In genomic region chr7:18828592-18828991, GRCm38 (mm10) we compare ENCODE assay signal across 12 mouse cellular contexts. TPM values are rescaled to one million over a fixed set of nuclear protein-coding genes. Genes with fewer than 3 reads are reported as not detected.
A peak's percentile ranks its signal among the peaks of the same experiment; 100 is the strongest.
DNase-seq lines count a peak whose midpoint lies in the region; ATAC-seq and TF ChIP-seq lines count a peak whose summit lies in the region.
"Had no signal": no experiment of that assay in that cellular context is flagged by ENCODE, and none has a peak within 500 bp of the region (broad histone marks: within the 10 kb centered on the region; RNA-seq: fewer than 3 reads in every experiment).

No protein-coding gene starts in this region.

- no peak for TF ChIP-seq EP300 in liver, postnatal 0 days (IDR thresholded peaks at IDR 0.05; ENCODE audit: low read depth)

- H3K9ac ChIP-seq in liver, postnatal 0 days (replicated peaks): no peak overlapping the region
- no peak overlapping the region for H3K9ac ChIP-seq in liver, embryonic 12.5 days
- peak overlapping the region; percentile 34; the same call in 1 of the 2 replicates for H3K9ac ChIP-seq in ES-E14 (ENCODE audit: insufficient read depth, low read depth, low read length, poor library complexity, severe bottlenecking)
- H3K9ac ChIP-seq: embryonic facial prominence, embryonic 12.5 days had no signal

- no peak for DNase-seq in gastrocnemius, adult 2 months
- no peak for DNase-seq in gastrocnemius, postnatal 25 days
- no peak for DNase-seq in liver, postnatal 0 days
- DNase-seq in ES-E14 (ENCODE audit: low read depth, low spot score): peak; percentile 29
- DNase-seq in induced T-regulatory cell, adult 2 months (ENCODE audit: low read depth): peak; percentile 42
- no peak for DNase-seq in cerebellum, postnatal 4 days (ENCODE audit: low spot score in 2 of 2)
- no peak for DNase-seq in layer of hippocampus, postnatal 36 days

- no peaks in the 10 kb centered on the region for H3K36me3 ChIP-seq in liver, postnatal 0 days (replicated peaks; ENCODE audit: insufficient read depth, low read length)
- no peaks in the 10 kb centered on the region for H3K36me3 ChIP-seq in liver, embryonic 12.5 days
- H3K36me3 ChIP-seq in ES-E14 (ENCODE audit: control insufficient read depth, insufficient read depth, low read length, poor library complexity, severe bottlenecking): no peaks in the 10 kb centered on the region
- H3K36me3 ChIP-seq: embryonic facial prominence, embryonic 12.5 days had no signal

- in situ Hi-C loops in ES-E14 (cut with MboI; ENCODE audit: low sequenced_read_pairs in 2 of 2, unreplicated experiment in 2 of 2): no loop called here

- no peak overlapping the region for H3K4me3 ChIP-seq in gastrocnemius, adult 2 months
- H3K4me3 ChIP-seq in liver, postnatal 0 days (ENCODE audit: low read depth, low read length): no peak overlapping the region
- H3K4me3 ChIP-seq in liver, embryonic 12.5 days: no peak overlapping the region
- peak overlapping the region in 1 of 2 experiments; percentile 19; a peak in 2 of 4 replicates for H3K4me3 ChIP-seq in ES-E14 (ENCODE audit: insufficient read depth in 1 of 2, low read depth in 1 of 2, low read length in 2 of 2, poor library complexity in 1 of 2, severe bottlenecking in 1 of 2)
- H3K4me3 ChIP-seq: embryonic facial prominence, embryonic 12.5 days had no signal

- intact Hi-C loops in gastrocnemius, adult 2 months (cut with DNase I): loop anchor here (2.0 kb wide), 1 partner anchor 44 kb away; no protein-coding TSS in a partner anchor

- TF ChIP-seq CTCF in gastrocnemius, adult 2 months (IDR thresholded peaks at IDR 0.05): peak; percentile 63
- peak; percentile 43 for TF ChIP-seq CTCF in liver, postnatal 0 days (IDR thresholded peaks at IDR 0.05; ENCODE audit: low read depth)

- H3K27me3 ChIP-seq in liver, postnatal 0 days (ENCODE audit: insufficient read depth, low read length): no peaks in the 10 kb centered on the region
- no peaks in the 10 kb centered on the region for H3K27me3 ChIP-seq in liver, embryonic 12.5 days (replicated peaks)
- H3K27me3 ChIP-seq: embryonic facial prominence, embryonic 12.5 days had no signal

- ATAC-seq in liver, postnatal 0 days: no peak
- no peak for ATAC-seq in liver, embryonic 12.5 days
- ATAC-seq: activated CD4-positive, CD25-positive, alpha-beta regulatory T cell, adult 4 months had no signal

- H3K4me1 ChIP-seq in liver, postnatal 0 days (ENCODE audit: insufficient read depth): no peaks in the 10 kb centered on the region
- H3K4me1 ChIP-seq in liver, embryonic 12.5 days: no peaks in the 10 kb centered on the region
- H3K4me1 ChIP-seq in ES-E14 (ENCODE audit: control insufficient read depth in 2 of 2, insufficient read depth in 2 of 2, low read length in 2 of 2, poor library complexity in 1 of 2): peaks cover 0 to 2% of the 10 kb centered on the region in 2 experiments; a peak in 1 of 4 replicates
- H3K4me1 ChIP-seq: embryonic facial prominence, embryonic 12.5 days had no signal

- no peaks in the 10 kb centered on the region for H3K9me3 ChIP-seq in liver, postnatal 0 days (ENCODE audit: low read length)
- H3K9me3 ChIP-seq in liver, embryonic 12.5 days (replicated peaks): no peaks in the 10 kb centered on the region
- no peaks in the 10 kb centered on the region for H3K9me3 ChIP-seq in ES-E14 (ENCODE audit: control insufficient read depth, insufficient read depth, low read depth, low read length)
- H3K9me3 ChIP-seq: embryonic facial prominence, embryonic 12.5 days had no signal

- no peak overlapping the region for H3K4me2 ChIP-seq in liver, postnatal 0 days (ENCODE audit: low read depth, low read length)
- no peak overlapping the region for H3K4me2 ChIP-seq in liver, embryonic 12.5 days
- H3K4me2 ChIP-seq: embryonic facial prominence, embryonic 12.5 days had no signal

- WGBS in liver, postnatal 0 days (ENCODE audit: insufficient replicate concordance): 70% methylated on average over 9 of the region's 9 CpGs
- WGBS in liver, embryonic 12.5 days (ENCODE audit: insufficient replicate concordance): 50% methylated on average over 9 of the region's 9 CpGs

- no peak overlapping the region for H3K27ac ChIP-seq in gastrocnemius, adult 2 months
- no peak overlapping the region for H3K27ac ChIP-seq in liver, postnatal 0 days (ENCODE audit: low read depth)
- H3K27ac ChIP-seq in liver, embryonic 12.5 days: no peak overlapping the region
- no peak overlapping the region for H3K27ac ChIP-seq in ES-E14 (ENCODE audit: insufficient read depth, low read depth, low read length, poor library complexity, severe bottlenecking)
- H3K27ac ChIP-seq: embryonic facial prominence, embryonic 12.5 days had no signal

TF ChIP-seq in ES-E14, 5 proteins besides CTCF, POLR2A, EP300 and RAD21:
- TF ChIP-seq ZC3H11A (IDR thresholded peaks at IDR 0.05; ENCODE audit: borderline replicate concordance, low read depth, low read length): no peak
- TF ChIP-seq MAFK (IDR thresholded peaks at IDR 0.05; ENCODE audit: insufficient read depth, low read depth, low read length): no peak
- peak; percentile 96 for TF ChIP-seq ZNF384 (IDR thresholded peaks at IDR 0.05; ENCODE audit: low read depth, low read length)
- no peak for TF ChIP-seq HCFC1 (IDR thresholded peaks at IDR 0.05; ENCODE audit: borderline replicate concordance, insufficient read depth, low read length)
- no peak for TF ChIP-seq CHD2 (IDR thresholded peaks at IDR 0.05; ENCODE audit: low read depth, low read length)
TF ChIP-seq in ES-E14: peak in this region for 1.

RNA-seq across cellular contexts. Expression of gene Psg17, which starts 7.2 kb away (rescaled TPM):
- not detected for total RNA-seq in gastrocnemius, adult 2 months (2021)
- not detected for total RNA-seq in gastrocnemius, postnatal 25 days (2021)
- polyA plus RNA-seq in liver, postnatal 0 days (2015; fragmentation: Nextera tagmentation; extraction: Ambion mirVana): not detected in 2 replicates
- polyA plus RNA-seq in liver, embryonic 12.5 days (2016; fragmentation: Nextera tagmentation; extraction: Ambion mirVana): 0.06 TPM in 1 of 2 replicates, not detected in the other
- total RNA-seq in ES-E14 (2012; rRNA removed): not detected in 2 replicates
- total RNA-seq in layer of hippocampus, postnatal 36 days (2021): not detected
- total RNA-seq: left cerebral cortex, postnatal 10 days had no signal
- polyA plus RNA-seq: activated CD4-positive, CD25-positive, alpha-beta regulatory T cell, adult 4 months; embryonic facial prominence, embryonic 12.5 days; heart, embryonic 16.5 days had no signal

RNA-seq across cellular contexts. Expression of gene Mill2, which starts 11.2 kb away (rescaled TPM):
- 1 to 10 TPM; 2.4 to 4.0 TPM for total RNA-seq in gastrocnemius, adult 2 months (2021)
- total RNA-seq in gastrocnemius, postnatal 25 days (2021): 1 to 10 TPM; 2.8 to 3.4 TPM
- 0.17 and 0.36 TPM in 2 replicates for polyA plus RNA-seq in liver, postnatal 0 days (2015; fragmentation: Nextera tagmentation; extraction: Ambion mirVana)
- 0.07 and 0.10 TPM in 2 replicates for polyA plus RNA-seq in liver, embryonic 12.5 days (2016; fragmentation: Nextera tagmentation; extraction: Ambion mirVana)
- total RNA-seq in ES-E14 (2012; rRNA removed): 0.04 and 0.21 TPM in 2 replicates
- 1 to 10 TPM; 2.1 TPM for total RNA-seq in layer of hippocampus, postnatal 36 days (2021)
- polyA plus RNA-seq: activated CD4-positive, CD25-positive, alpha-beta regulatory T cell, adult 4 months had no signal

RNA-seq across cellular contexts. Expression of gene Psg19, which starts 30.3 kb away (rescaled TPM):
- not detected for total RNA-seq in gastrocnemius, adult 2 months (2021)
- total RNA-seq in gastrocnemius, postnatal 25 days (2021): not detected
- polyA plus RNA-seq in liver, postnatal 0 days (2015; fragmentation: Nextera tagmentation; extraction: Ambion mirVana): not detected in 2 replicates
- not detected in 2 replicates for polyA plus RNA-seq in liver, embryonic 12.5 days (2016; fragmentation: Nextera tagmentation; extraction: Ambion mirVana)
- not detected in 2 replicates for total RNA-seq in ES-E14 (2012; rRNA removed)
- total RNA-seq in layer of hippocampus, postnatal 36 days (2021): not detected
- total RNA-seq: left cerebral cortex, postnatal 10 days had no signal
- polyA plus RNA-seq: activated CD4-positive, CD25-positive, alpha-beta regulatory T cell, adult 4 months; embryonic facial prominence, embryonic 12.5 days; heart, embryonic 16.5 days had no signal

RNA-seq across cellular contexts. Expression of gene Pglyrp1, which starts 42.5 kb away (rescaled TPM):
- total RNA-seq in gastrocnemius, adult 2 months (2021): not detected
- total RNA-seq in gastrocnemius, postnatal 25 days (2021): under 1 TPM; 0.51 to 0.67 TPM
- 118 and 119 TPM in 2 replicates for polyA plus RNA-seq in liver, postnatal 0 days (2015; fragmentation: Nextera tagmentation; extraction: Ambion mirVana)
- polyA plus RNA-seq in liver, embryonic 12.5 days (2016; fragmentation: Nextera tagmentation; extraction: Ambion mirVana): 8.9 and 10.0 TPM in 2 replicates
- total RNA-seq in ES-E14 (2012; rRNA removed): 0.89 and 1.4 TPM in 2 replicates
- 10 to 100 TPM; 13.6 to 21.1 TPM for total RNA-seq in layer of hippocampus, postnatal 36 days (2021)

Comparison
In these comparisons a context has a peak if more than half of its experiments do, and no peak if none do; other contexts are left out.
1. DNase-seq: peak in ES-E14 (single experiment) and induced T-regulatory cell, adult 2 months (single experiment); none in gastrocnemius, adult 2 months (single experiment), gastrocnemius, postnatal 25 days (single experiment), liver, postnatal 0 days (single experiment), cerebellum, postnatal 4 days (0 of 2) and layer of hippocampus, postnatal 36 days (0 of 2).